Mouse (Mus musculus) central nervous system, embryonic 14 days (tissue): Measurements from ENCODE around the gene Cxcr2. TPM values are rescaled to one million over a fixed set of nuclear protein-coding genes. Genes with fewer than 3 reads are reported as not detected.

Experiments
- polyA plus RNA-seq: library from polyadenylated mRNA; depleted of rRNA; stranded (reverse); fragments of >200 nt; gene quantifications from 2 replicates; pipeline ENCODE4 v1.2.3, GENCODE M21; 2012; rRNA removed

Cxcr2 gene
- 0.09 and 0.10 TPM in 2 replicates for polyA plus RNA-seq

GRCm38 (mm10) chr1:74153461-74154184, at the start of gene Cxcr2:
Gene Cxcr2 (plus strand): TSS chr1:74153989.

GRCm38 (mm10) chr1:74124021-74124981, 29.5 kb upstream of the Cxcr2 start, which contains the start of gene Tns1:
Gene Tns1 (minus strand): TSS chr1:74124449.

GRCm38 (mm10) chr1:74124991-74125552, 28.7 kb upstream of the Cxcr2 start, which contains the start of gene Rufy4:
Gene Rufy4 (plus strand): TSS chr1:74125541.

GRCm38 (mm10) chr1:74194445-74194844, 40.7 kb downstream of the Cxcr2 start, which contains the start of gene Cxcr1:
Gene Cxcr1 (minus strand): TSS chr1:74194631.

Other genes starting within 250 kb of the Cxcr2 start
- gene Tns1, start 29.5 kb upstream of the Cxcr2 start, polyA plus RNA-seq = 8.3 and 13.0 TPM in 2 replicates
- 0.65 and 0.75 TPM in 2 replicates for gene Rufy4, start 28.4 kb upstream of the Cxcr2 start, polyA plus RNA-seq
- gene Cxcr1, start 40.6 kb downstream of the Cxcr2 start, polyA plus RNA-seq = not detected in 2 replicates
- gene Arpc2, start 82.1 kb downstream of the Cxcr2 start, polyA plus RNA-seq = 200 and 212 TPM in 2 replicates
- gene Gpbar1, start 124.6 kb downstream of the Cxcr2 start, polyA plus RNA-seq = 0.05 and 0.06 TPM in 2 replicates
- 170 and 189 TPM in 2 replicates for gene Aamp, start 130.7 kb downstream of the Cxcr2 start, polyA plus RNA-seq
- gene Pnkd, start 130.9 kb downstream of the Cxcr2 start, polyA plus RNA-seq = 64.7 and 71.0 TPM in 2 replicates
- 5.7 and 12.6 TPM in 2 replicates for gene Tmbim1, start 151.6 kb downstream of the Cxcr2 start, polyA plus RNA-seq
- 2.4 and 2.7 TPM in 2 replicates for gene Catip, start 208.1 kb downstream of the Cxcr2 start, polyA plus RNA-seq
- 4.1 and 4.3 TPM in 2 replicates for gene Slc11a1, start 221.2 kb downstream of the Cxcr2 start, polyA plus RNA-seq
- 40.5 and 53.6 TPM in 2 replicates for gene Ctdsp1, start 237.5 kb downstream of the Cxcr2 start, polyA plus RNA-seq